Mouse (Mus musculus) lung, embryonic 15.5 days (tissue): Measurements from ENCODE around the gene Tmem231. TPM values are rescaled to one million over a fixed set of nuclear protein-coding genes. Genes with fewer than 3 reads are reported as not detected.

Experiments
- ATAC-seq: fragments of 200-750 bp; cut with Nextera tagmentation; 2 replicates; pipeline ENCODE4 v1.8.0; 2017; ENCODE audit warnings: moderate number of reproducible peaks, borderline replicate concordance; ENCODE audit not compliant: low FRiP score, low TSS enrichment; ENCODE audit errors: extremely low read depth
- H3K27ac ChIP-seq: fragments of 300-500 bp; sonication (generic); 2 replicates; pipeline ENCODE4 v1.5.1; 2015; ENCODE audit warnings: moderate library complexity, mild to moderate bottlenecking, inconsistent platforms
- H3K27me3 ChIP-seq: fragments of 300-500 bp; sonication (generic); 2 replicates; pipeline ENCODE4 v1.6.1; 2015; ENCODE audit warnings: inconsistent platforms
- H3K36me3 ChIP-seq: fragments of 300-500 bp; sonication (generic); 2 replicates; pipeline ENCODE4 v1.6.1; 2015; ENCODE audit warnings: inconsistent platforms
- H3K4me1 ChIP-seq: fragments of 300-500 bp; sonication (generic); 2 replicates; pipeline ENCODE4 v1.6.1; 2015; ENCODE audit warnings: inconsistent platforms
- H3K4me2 ChIP-seq: fragments of 300-500 bp; sonication (generic); 2 replicates; pipeline ENCODE4 v1.6.1; 2015; ENCODE audit warnings: inconsistent platforms, mild to moderate bottlenecking, moderate library complexity
- H3K4me3 ChIP-seq: fragments of 300-500 bp; sonication (generic); 2 replicates; pipeline ENCODE4 v1.5.1; 2015; ENCODE audit warnings: mild to moderate bottlenecking, inconsistent platforms
- H3K9ac ChIP-seq: fragments of 300-500 bp; sonication (generic); 2 replicates; pipeline ENCODE4 v1.6.1; 2015; ENCODE audit warnings: inconsistent platforms
- H3K9me3 ChIP-seq: fragments of 300-500 bp; sonication (generic); 2 replicates; pipeline ENCODE4 v1.6.1; 2016; ENCODE audit warnings: inconsistent platforms
- WGBS: fragments of 180-500 bp; shearing (Covaris S2); methylation state at CpG from one replicate; pipeline ENCODE4 v1.1.7; 2015; 5-methylcytosine and 5-hydroxymethylcytosine counted together
- polyA plus RNA-seq: library from polyadenylated mRNA; unstranded; fragments of >200 nt; fragmentation: Nextera tagmentation; extraction: Ambion mirVana; gene quantifications from 2 replicates; pipeline ENCODE4 v1.2.1, GENCODE M21; 2015

Gene Tmem231
- polyA plus RNA-seq, 1 experiment from 2014 or later, result 18.1 TPM

DNA sequence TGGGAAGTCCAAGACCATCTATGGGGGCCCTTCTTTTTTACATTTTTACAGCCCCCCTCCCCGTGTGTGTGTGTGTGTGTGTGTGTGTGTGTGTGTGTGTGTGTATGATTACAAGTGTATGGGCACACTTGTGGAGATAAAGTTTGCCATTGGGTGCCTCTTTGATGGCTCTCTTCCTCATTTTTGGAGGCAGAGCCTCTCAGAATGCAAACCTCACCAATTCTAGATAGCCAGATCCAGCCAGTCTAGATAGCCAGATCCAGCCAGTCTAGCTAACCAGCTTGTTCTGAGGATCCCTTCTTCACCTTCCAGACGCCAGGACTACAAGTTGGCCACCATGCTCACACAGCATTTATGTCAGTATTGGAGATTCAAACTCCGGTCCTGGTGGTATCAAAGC, 62.4 kb downstream of the Tmem231 start:
- 79% methylated on average over 3 of the region's 3 CpGs for WGBS
- no peak for ATAC-seq
- no peaks in the 10 kb centered on the region for H3K27me3 ChIP-seq

DNA sequence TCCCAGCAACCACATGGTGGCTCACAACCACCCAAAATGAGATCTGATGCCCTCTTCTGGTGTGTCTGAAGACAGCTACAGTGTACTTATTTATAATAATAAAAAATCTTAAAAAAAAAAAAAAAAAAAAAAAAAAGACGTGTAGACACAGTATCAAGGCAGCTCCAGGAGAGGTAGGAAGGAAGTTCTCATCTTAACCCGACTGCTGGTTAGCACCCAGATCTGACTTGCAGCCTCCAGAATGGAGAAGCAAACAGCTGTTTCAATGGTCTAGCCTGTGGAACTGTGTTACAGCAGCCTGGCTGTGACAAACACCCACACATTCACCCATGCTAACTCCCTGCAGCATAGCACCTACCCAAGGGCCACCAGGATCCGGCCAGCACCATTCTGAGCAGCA, 63.3 kb downstream of the Tmem231 start:
- Histone ChIP-seq H3K4me1 (peaks cover 6% of the 10 kb centered on the region; the same call in 1 of the 2 replicates), H3K27ac (no peak overlapping the region), H3K27me3 (no peaks in the 10 kb centered on the region), H3K4me2 (no peak overlapping the region), H3K4me3 (no peak overlapping the region), H3K9me3 (no peaks in the 10 kb centered on the region), H3K9ac (no peak overlapping the region), H3K36me3 (peaks cover 2% of the 10 kb centered on the region; the same call in 1 of the 2 replicates)
- no peak for ATAC-seq
- WGBS, result 85% methylated on average over 3 of the region's 3 CpGs

More for the DNA sequence above, 62.4 kb downstream of the Tmem231 start:
- no peak overlapping the region for H3K27ac ChIP-seq
- H3K4me1 ChIP-seq, result peaks cover 12% of the 10 kb centered on the region; the same call in 1 of the 2 replicates
- H3K9me3 ChIP-seq, result no peaks in the 10 kb centered on the region
- no peak overlapping the region for H3K4me2 ChIP-seq
- no peaks in the 10 kb centered on the region for H3K36me3 ChIP-seq
- H3K9ac ChIP-seq, result no peak overlapping the region
- no peak overlapping the region for H3K4me3 ChIP-seq

DNA sequence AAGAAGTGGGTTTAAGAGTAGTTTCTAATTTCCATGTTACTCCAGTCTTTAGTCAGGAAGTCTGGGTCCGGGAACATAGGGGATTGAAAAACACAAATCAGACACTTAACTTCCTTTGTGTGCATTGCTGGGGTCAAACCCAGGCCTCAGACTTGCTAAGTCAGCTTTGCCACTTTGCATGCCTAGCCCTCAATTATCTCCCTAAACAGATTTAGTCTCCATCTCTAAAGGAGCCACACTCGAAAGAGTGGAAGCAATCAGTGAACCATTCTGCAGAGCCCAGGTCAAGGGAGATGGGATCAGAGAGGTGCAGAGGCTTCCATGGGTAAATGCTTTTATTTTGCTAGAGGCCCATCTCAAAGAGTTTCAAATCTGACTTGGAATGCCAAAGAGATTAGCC, 65.0 kb downstream of the Tmem231 start:
- Histone ChIP-seq H3K9me3 (no peaks in the 10 kb centered on the region), H3K4me2 (no peak overlapping the region), H3K4me1 (0 out of 2 replicates have a peak, but pooled peaks cover 2% of the 10 kb centered on the region), H3K9ac (no peak overlapping the region), H3K4me3 (no peak overlapping the region), H3K27me3 (no peaks in the 10 kb centered on the region), H3K36me3 (peaks cover 5% of the 10 kb centered on the region; the same call in 1 of the 2 replicates), H3K27ac (no peak overlapping the region)
- no peak for ATAC-seq
- WGBS, result 26% methylated on average over 2 of the region's 2 CpGs

DNA sequence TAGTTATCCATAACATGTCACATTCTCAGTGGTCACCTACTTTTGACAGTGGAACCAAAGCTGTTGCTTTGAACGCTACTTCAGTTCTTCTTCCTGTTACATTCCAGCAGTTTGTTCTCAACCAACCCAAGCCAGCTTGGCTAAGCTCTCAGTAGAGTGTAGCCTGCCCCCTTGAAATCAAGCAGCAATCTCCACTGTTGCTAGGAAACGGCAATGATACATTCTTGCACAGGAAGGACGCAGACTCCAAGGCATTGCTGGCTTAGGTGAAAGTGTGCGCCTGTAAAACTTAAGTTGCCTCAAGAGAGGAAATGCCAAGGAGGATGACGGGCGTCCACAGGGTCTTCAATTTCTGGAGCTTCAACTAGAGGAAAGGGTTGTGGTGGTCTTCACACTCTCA, 67.8 kb downstream of the Tmem231 start:
- Histone ChIP-seq H3K4me1 (0 out of 2 replicates have a peak, but pooled peaks cover 2% of the 10 kb centered on the region), H3K4me3 (no peak overlapping the region), H3K27me3 (no peaks in the 10 kb centered on the region), H3K9me3 (no peaks in the 10 kb centered on the region), H3K9ac (no peak overlapping the region), H3K4me2 (no peak overlapping the region), H3K27ac (no peak overlapping the region), H3K36me3 (peaks cover 5% of the 10 kb centered on the region; the same call in 1 of the 2 replicates)
- WGBS, result 52% methylated on average over 6 of the region's 6 CpGs
- ATAC-seq, result no peak

DNA sequence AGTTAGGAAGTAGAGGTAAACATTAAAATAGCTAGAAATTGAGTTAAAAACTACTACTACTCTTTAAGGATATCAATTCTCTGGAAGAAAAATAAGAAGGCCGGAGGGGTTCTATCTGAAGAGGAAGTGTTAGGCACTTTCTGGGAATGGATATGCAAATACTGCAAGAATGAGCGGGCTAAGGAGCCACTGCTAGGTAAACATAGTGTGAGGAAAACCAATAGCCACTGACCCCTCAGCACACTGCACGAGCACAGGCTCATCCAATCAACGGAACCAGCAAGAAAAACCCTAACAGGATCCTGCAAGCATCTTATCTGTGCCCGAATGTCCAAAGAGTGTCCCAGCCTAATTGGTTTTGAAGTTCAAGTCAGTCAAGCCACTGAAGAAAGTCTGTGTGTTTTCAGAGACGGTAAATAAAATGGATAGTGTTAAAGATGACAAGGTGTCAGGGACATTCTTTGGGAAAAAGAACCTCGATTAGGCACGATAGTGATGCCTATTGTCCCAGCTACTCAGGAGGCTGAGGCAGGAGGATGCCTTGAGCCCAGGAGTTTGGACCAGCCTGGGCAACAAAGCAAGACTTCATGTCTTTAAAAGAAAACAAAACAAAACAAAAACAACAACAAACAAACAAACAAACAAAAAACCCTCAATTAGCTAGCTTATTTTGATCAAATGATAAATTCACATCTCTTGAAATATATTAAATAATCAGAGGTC, 68.4 kb downstream of the Tmem231 start:
- Histone ChIP-seq H3K27ac (no peak overlapping the region), H3K4me2 (no peak overlapping the region), H3K4me1 (0 out of 2 replicates have a peak, but pooled peaks cover 2% of the 10 kb centered on the region), H3K9me3 (no peaks in the 10 kb centered on the region), H3K9ac (no peak overlapping the region), H3K4me3 (no peak overlapping the region), H3K36me3 (peaks cover 5% of the 10 kb centered on the region; the same call in 1 of the 2 replicates), H3K27me3 (no peaks in the 10 kb centered on the region)
- WGBS, result 74% methylated on average over 8 of the region's 8 CpGs
- ATAC-seq, result no peak

DNA sequence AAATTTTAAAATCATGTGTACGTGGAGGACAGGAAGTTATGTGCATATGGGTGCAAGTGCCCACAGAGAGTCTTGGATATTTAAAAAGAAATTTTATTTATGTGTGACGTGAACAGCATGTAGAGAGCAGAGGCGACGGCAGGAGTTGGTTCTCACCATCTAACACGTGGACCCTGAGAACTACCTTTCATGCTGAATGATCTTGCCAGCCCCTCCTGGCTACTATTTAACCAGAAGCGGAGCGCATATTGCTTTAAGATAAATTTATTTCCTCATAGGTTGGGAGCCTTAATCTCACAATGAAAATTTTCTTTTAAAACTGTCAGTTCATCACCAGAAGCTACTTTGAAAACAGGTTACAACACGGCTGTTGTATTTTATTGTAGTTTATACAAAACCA, 69.0 kb downstream of the Tmem231 start:
- Histone ChIP-seq H3K27ac (no peak overlapping the region), H3K4me1 (0 out of 2 replicates have a peak, but pooled peaks cover 2% of the 10 kb centered on the region), H3K36me3 (peaks cover 5% of the 10 kb centered on the region; the same call in 1 of the 2 replicates), H3K4me3 (no peak overlapping the region), H3K27me3 (no peaks in the 10 kb centered on the region), H3K9ac (no peak overlapping the region), H3K9me3 (no peaks in the 10 kb centered on the region), H3K4me2 (no peak overlapping the region)
- no peak for ATAC-seq
- 80% methylated on average over 8 of the region's 8 CpGs for WGBS

DNA sequence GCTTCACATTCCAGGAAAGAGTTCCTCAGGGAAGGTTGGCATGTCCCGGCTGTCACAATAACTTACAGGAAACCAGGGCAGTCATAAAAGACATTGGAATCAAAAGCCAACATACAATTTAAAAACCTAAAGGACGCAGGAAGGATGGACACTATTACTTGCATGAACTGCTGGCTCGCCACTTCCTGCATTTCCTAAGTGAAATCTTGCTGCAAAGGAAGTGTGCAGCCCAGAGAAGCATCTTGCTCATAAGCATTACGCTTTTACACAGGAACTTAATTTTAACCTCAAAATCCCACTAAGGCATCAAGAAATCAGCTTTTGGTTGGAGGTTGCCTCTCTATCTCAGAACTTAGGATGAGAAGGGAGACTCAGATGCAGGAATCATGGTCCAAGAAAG, 70.4 kb downstream of the Tmem231 start:
- Histone ChIP-seq H3K4me1 (no peaks in the 10 kb centered on the region), H3K9me3 (no peaks in the 10 kb centered on the region), H3K36me3 (peaks cover 5% of the 10 kb centered on the region; the same call in 1 of the 2 replicates), H3K9ac (no peak overlapping the region), H3K27ac (peak overlapping the region; percentile 33; the same call in 1 of the 2 replicates), H3K27me3 (no peaks in the 10 kb centered on the region), H3K4me3 (no peak overlapping the region), H3K4me2 (no peak overlapping the region)
- 76% methylated on average over 4 of the region's 4 CpGs for WGBS
- ATAC-seq, result no peak

Other genes with a start within 250 kb of the Tmem231 start
- gene Ctrb1, start 242.9 kb downstream of the Tmem231 start, polyA plus RNA-seq, result 0.17 and 10.5 TPM in 2 replicates
- gene Bcar1, start 190.1 kb downstream of the Tmem231 start, polyA plus RNA-seq, result 40.7 and 42.6 TPM in 2 replicates
- 195 and 203 TPM in 2 replicates for gene Cfdp1, start 79.6 kb downstream of the Tmem231 start, polyA plus RNA-seq
- gene Tmem170, start 57.1 kb downstream of the Tmem231 start, polyA plus RNA-seq, result 9.2 and 10.2 TPM in 2 replicates
- gene Chst5, start 23.4 kb downstream of the Tmem231 start, polyA plus RNA-seq, result 11.4 and 12.0 TPM in 2 replicates
- 181 and 184 TPM in 2 replicates for gene Gabarapl2, start 6.8 kb upstream of the Tmem231 start, polyA plus RNA-seq
- gene Adat1, start 58.4 kb upstream of the Tmem231 start, polyA plus RNA-seq, result 8.6 and 9.8 TPM in 2 replicates
- 188 and 191 TPM in 2 replicates for gene Kars, start 77.4 kb upstream of the Tmem231 start, polyA plus RNA-seq
- gene Terf2ip, start 77.5 kb upstream of the Tmem231 start, polyA plus RNA-seq, result 23.7 and 24.3 TPM in 2 replicates
- 0.31 and 0.75 TPM in 2 replicates for gene Gm6793, start 81.2 kb upstream of the Tmem231 start, polyA plus RNA-seq